In the genomic region with DNA sequence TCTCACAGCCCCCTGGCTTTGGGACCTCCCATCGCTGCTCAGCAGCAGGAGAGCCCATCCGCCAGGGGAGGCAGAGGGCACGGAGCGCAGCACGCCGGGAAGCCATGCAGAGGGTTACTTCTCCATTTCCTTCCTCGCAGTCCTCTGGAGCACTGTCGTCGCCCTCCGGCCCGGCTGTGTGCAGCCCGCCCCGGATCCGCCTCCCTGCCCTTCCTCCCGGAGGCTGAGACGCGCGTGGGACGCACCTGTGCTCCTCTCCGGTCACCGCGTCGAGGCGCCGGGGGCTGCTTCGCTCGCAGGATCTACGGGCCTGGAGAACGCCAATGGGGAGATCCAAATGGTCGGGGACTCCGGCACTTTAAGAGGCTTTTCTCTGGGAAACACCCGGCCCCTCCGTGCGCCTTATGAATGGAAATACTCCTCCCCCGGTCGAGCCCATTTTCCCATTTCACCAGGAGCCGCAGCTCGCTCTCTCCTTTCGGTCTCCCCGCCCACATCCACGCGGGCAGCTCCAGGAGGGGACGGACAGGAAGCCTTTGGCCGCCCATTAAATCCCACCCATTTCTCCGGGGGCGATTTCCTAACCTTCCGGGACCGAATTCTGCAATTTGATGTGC, we compare ENCODE assay signal across 8 mouse cellular contexts. TPM values are rescaled to one million over a fixed set of nuclear protein-coding genes. Genes with fewer than 3 reads are reported as not detected.
DNase-seq lines count a peak whose midpoint lies in the region; ATAC-seq lines count a peak whose summit lies in the region.

A gene (plus strand): TSS at position 82 of the 617 bp plus-strand sequence.

- peak; percentile 85 for ATAC-seq in forebrain, embryonic 12.5 days (ENCODE audit: low FRiP score)
- peak; percentile 88 for ATAC-seq in hindbrain, embryonic 15.5 days (ENCODE audit: low FRiP score, low read depth)

- H3K27me3 ChIP-seq in forebrain, embryonic 12.5 days = peaks cover 13% of the 10 kb centered on the region
- no peaks in the 10 kb centered on the region for H3K27me3 ChIP-seq in hindbrain, embryonic 15.5 days

- peak within 1 kb of the TSS; percentile 55 for H3K4me3 ChIP-seq in brown adipose tissue, adult 24 weeks (ENCODE audit: insufficient read depth, low read depth, low read length)
- H3K4me3 ChIP-seq in forebrain, embryonic 12.5 days (replicated peaks) = peak within 1 kb of the TSS; percentile 63
- peak within 1 kb of the TSS; percentile 69 for H3K4me3 ChIP-seq in hindbrain, embryonic 15.5 days

- no peak within 1 kb of the TSS for H3K27ac ChIP-seq in brown adipose tissue, adult 24 weeks (replicated peaks; ENCODE audit: low read depth, low read length)
- peak within 1 kb of the TSS; percentile 94 for H3K27ac ChIP-seq in forebrain, embryonic 12.5 days
- peak within 1 kb of the TSS; percentile 98 for H3K27ac ChIP-seq in hindbrain, embryonic 15.5 days (replicated peaks)

- H3K9ac ChIP-seq in forebrain, embryonic 12.5 days = peak within 1 kb of the TSS; percentile 76
- H3K9ac ChIP-seq in hindbrain, embryonic 15.5 days = peak within 1 kb of the TSS; percentile 74

- peaks cover 3% of the 10 kb centered on the region for H3K4me1 ChIP-seq in brown adipose tissue, adult 24 weeks (ENCODE audit: control insufficient read depth, insufficient read depth, insufficient read length, low read length)
- H3K4me1 ChIP-seq in forebrain, embryonic 12.5 days = peaks cover 15% of the 10 kb centered on the region
- peaks cover 44% of the 10 kb centered on the region for H3K4me1 ChIP-seq in hindbrain, embryonic 15.5 days (replicated peaks)

- H3K4me2 ChIP-seq in forebrain, embryonic 12.5 days = peak within 1 kb of the TSS; percentile 83
- H3K4me2 ChIP-seq in hindbrain, embryonic 15.5 days = peak within 1 kb of the TSS; percentile 66

- under 1% methylated on average over 48 of the region's 48 CpGs for WGBS in forebrain, embryonic 12.5 days
- under 1% methylated on average over 48 of the region's 48 CpGs for WGBS in hindbrain, embryonic 15.5 days

- H3K9me3 ChIP-seq in forebrain, embryonic 12.5 days = no peaks in the 10 kb centered on the region
- H3K9me3 ChIP-seq in hindbrain, embryonic 15.5 days = no peaks in the 10 kb centered on the region

- no peaks in the 10 kb centered on the region for H3K36me3 ChIP-seq in forebrain, embryonic 12.5 days (replicated peaks)
- no peaks in the 10 kb centered on the region for H3K36me3 ChIP-seq in hindbrain, embryonic 15.5 days

- peak; percentile 69 for DNase-seq in ZHBTc4 (ENCODE audit: low read depth, low spot score)
- peak; percentile 75 for DNase-seq in left cerebral cortex, adult 11 months (ENCODE audit: low spot score)
- peak; percentile 42 for DNase-seq in lung, postnatal 10 days
- peak; percentile 77 for DNase-seq in retina, postnatal 7 days (ENCODE audit: low read depth, low spot score)
- DNase-seq in c-Kit-positive CD71-positive TER-119-positive erythroid progenitor cells, embryonic 14.5 days (ENCODE audit: low spot score) = no peak

RNA-seq across cellular contexts. Expression of the gene that starts here (rescaled TPM):
- not detected in 2 replicates for polyA plus RNA-seq in brown adipose tissue, adult 24 weeks (2012; ENCODE audit: insufficient read depth, insufficient read length, missing spikeins)
- polyA plus RNA-seq in forebrain, embryonic 12.5 days (2016; fragmentation: Nextera tagmentation; extraction: Ambion mirVana) = 4.1 and 4.8 TPM in 2 replicates
- polyA plus RNA-seq in hindbrain, embryonic 15.5 days (2015; fragmentation: Nextera tagmentation; extraction: Ambion mirVana) = 6.9 and 7.5 TPM in 2 replicates
